Mouse (Mus musculus) ES-Bruce4 (cell line): ENCODE data around the gene Lrrc63.

Experiments used
- CTCF ChIP-seq: IDR thresholded peaks from one replicate; pipeline ENCODE4 v1.8.1; 2011; ENCODE audit warnings: low read depth, low read length
- EP300 ChIP-seq: IDR thresholded peaks from 2 replicates; pipeline ENCODE4 v1.6.1; 2011; ENCODE audit warnings: low read depth, low read length; ENCODE audit not compliant: insufficient read depth
- POLR2A ChIP-seq: IDR thresholded peaks from one replicate; pipeline ENCODE4 v1.8.1; 2011; ENCODE audit warnings: low read length; ENCODE audit not compliant: insufficient read depth

DNA sequence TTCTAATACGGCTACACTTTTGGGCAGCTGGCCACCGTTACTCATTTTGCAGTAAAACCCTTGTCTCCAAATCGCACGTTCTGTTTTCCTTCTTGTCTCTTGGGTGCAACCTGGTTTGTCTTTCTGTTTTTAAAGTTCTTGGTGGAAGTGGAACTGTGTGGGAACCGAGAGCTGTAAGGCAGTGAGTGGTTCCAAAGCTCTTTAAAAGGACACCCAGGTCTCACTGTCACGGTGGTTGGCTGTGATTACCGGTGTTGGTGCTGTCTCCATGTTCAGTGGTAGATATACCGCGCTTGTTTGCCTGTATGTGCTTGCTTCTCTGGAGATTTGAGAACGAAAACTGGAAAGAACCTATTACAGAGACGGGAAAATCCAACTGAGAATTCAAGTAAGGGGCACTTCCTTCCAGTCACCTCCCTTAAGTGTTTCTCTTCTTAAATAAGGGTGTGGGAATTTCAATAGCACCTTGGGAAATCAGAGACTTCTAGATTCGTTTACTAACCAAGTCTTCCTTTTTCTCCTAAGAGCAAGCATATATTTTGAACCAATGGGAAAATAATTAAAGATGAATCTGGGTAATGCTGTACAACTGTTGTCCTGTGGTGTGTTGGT lies 749 bp upstream of the Lrrc63 start:
- TF ChIP-seq POLR2A (no peak), CTCF (no peak), EP300 (no peak)
